Mouse (Mus musculus): ENCODE results near the gene Disc1.

Gene Disc1

GRCm38 (mm10) chr8:125272089-125272866 lies 218.3 kb downstream of the Disc1 start:
- DNase-seq, result no peak

- no peak for DNase-seq
These were observed 223.2 kb downstream of the Disc1 start for GRCm38 (mm10) chr8:125277071-125277682.

GRCm38 (mm10) chr8:125279156-125279555 lies 225.2 kb downstream of the Disc1 start:
- no peak for DNase-seq

- DNase-seq, result no peak
These were observed 225.9 kb downstream of the Disc1 start for GRCm38 (mm10) chr8:125279892-125280291.

GRCm38 (mm10) chr8:125282531-125282930 lies 228.5 kb downstream of the Disc1 start:
- DNase-seq, result no peak

- no peak for DNase-seq
These were observed 229.5 kb downstream of the Disc1 start for GRCm38 (mm10) chr8:125283542-125283941.

- no peak for DNase-seq
These were observed 230.9 kb downstream of the Disc1 start for GRCm38 (mm10) chr8:125284875-125285274.

GRCm38 (mm10) chr8:125285391-125285790 lies 231.4 kb downstream of the Disc1 start:
- DNase-seq, result peak; percentile 38 to 61

- peak; percentile 49 to 54 for DNase-seq
These were observed 232.1 kb downstream of the Disc1 start for GRCm38 (mm10) chr8:125285966-125286681.

GRCm38 (mm10) chr8:125287311-125287710 lies 233.3 kb downstream of the Disc1 start:
- no peak for DNase-seq

GRCm38 (mm10) chr8:125287841-125288341 lies 233.9 kb downstream of the Disc1 start:
- DNase-seq, result no peak

- no peak for DNase-seq
These were observed 237.5 kb downstream of the Disc1 start for GRCm38 (mm10) chr8:125291506-125291905.

GRCm38 (mm10) chr8:125291932-125292717 lies 238.1 kb downstream of the Disc1 start:
- no peak for DNase-seq

- DNase-seq, result peak; percentile 70 to 73
These were observed 239.1 kb downstream of the Disc1 start for GRCm38 (mm10) chr8:125292933-125293591.

- no peak for DNase-seq
These were observed 245.3 kb downstream of the Disc1 start for GRCm38 (mm10) chr8:125299248-125299647.

GRCm38 (mm10) chr8:125301931-125302361 lies 248.0 kb downstream of the Disc1 start:
- DNase-seq, result no peak

- no peak for DNase-seq
These were observed 252.7 kb downstream of the Disc1 start for GRCm38 (mm10) chr8:125306665-125307064.

GRCm38 (mm10) chr8:125309985-125310384 lies 256.0 kb downstream of the Disc1 start:
- peak; percentile 60 for DNase-seq
